Mouse (Mus musculus): ENCODE results near the gene Wdfy1.

The Wdfy1 gene

DNA sequence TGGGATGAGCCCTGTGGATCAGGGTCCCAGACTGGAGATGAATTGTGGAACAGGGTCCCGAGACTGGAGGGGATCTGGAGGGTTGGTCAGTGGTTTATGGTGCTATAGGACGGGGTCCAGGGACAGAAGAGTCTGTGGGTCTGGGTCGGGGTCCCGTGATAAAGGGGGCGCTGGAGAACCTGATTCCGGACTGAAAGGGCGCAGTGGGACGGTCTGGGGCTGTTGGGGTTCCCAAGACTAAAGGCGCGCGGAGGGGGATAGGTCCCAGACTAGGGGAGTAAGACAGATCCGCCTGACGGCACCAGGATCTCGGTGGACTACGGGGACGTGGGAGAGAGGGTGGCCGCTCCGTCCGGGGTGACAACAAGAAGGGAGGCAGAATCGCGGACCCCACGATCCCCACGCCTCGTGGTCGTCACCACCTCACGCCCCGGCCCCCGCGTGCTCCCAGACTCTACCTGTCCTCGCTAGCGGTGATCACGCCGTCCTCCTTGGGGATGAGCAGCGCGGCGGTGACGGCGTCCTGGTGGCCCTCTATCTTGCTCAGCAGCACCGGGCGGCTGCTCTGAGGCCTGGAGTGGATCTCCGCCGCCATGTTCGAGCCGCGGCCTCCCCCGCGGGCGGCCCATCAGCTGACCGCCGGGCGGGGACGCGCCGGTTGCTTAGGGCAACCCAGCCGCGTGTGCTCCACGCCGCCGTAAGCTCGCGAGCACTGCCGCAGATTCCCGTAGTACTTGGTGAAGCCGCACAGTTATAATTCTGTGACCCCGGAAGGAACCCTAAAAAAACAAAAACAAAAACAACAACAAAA is 14.6 kb downstream of the Wdfy1 start:
- in situ Hi-C loops (cut with MseI, MboI): no loop called here

GRCm38 (mm10) chr1:79760656-79761055 is 15.3 kb downstream of the Wdfy1 start:
- in situ Hi-C loops (cut with MseI, MboI): no loop called here

DNA sequence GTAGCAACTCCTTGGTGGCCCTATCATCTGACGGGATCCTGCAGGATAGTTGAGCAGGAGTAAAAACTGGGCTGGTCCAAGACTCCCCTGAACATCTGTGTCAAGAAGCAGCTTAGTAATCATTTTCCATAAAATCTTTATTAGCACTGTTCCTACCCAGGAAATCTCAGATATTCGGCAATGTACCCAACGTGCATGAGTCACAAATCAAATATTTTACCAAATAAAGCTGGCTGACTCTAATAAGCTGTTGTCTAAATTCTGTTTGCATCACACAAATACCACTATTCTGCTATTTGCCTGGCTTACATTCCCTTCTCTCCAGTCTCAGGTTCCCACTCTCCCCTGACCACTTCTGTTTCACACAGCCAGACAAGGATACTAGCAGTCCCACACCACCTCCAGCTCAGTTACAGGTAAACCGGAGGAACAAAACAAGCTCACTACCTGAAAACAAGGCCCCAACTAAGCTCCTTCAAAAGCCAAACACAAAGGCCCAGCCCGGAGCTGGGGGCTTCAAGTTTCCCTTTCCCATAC is 16.4 kb downstream of the Wdfy1 start:
- in situ Hi-C loops (cut with MseI, MboI): no loop called here

- in situ Hi-C loops (cut with MseI, MboI): no loop called here
Measured at GRCm38 (mm10) chr1:79759006-79759405, 16.9 kb downstream of the Wdfy1 start.

DNA sequence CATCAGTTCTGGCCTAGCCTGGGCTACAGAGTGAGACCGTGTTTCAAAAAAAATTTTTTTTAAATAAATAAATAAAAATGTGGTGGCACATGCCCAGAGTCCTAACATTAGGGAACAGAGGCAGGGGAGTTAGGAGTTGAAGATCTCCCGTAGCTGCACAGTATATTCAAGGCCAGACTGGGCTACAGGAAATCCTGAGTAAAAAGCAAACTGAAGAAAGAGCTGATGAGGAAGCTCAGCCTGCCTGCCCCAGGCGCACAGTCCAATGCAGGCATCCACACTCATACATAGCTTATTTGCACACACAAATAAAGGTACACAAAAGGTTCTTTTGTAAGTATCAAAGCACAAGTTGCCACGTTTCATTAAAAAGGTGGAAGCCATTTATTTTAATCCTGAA is 18.3 kb downstream of the Wdfy1 start:
- in situ Hi-C loops (cut with MseI, MboI): no loop called here

DNA sequence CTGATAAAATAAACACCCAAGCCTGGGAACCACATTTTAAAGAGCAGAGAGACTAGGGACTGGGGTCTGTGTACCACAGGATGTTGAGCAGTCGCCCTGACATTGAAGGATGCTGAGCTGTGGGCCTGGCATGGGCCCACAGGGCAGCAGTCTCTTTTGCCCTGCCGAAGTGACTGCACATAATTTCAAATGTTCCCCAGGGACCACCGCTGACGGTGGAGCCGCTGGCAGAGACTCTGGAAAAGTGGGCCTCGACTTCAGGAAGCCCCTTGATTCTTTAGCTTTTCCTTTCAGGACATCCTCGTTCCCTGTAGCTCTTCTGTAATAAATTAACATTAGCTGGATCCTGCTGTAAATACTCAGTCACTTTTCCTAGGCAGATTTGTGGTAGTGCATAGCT is 18.8 kb downstream of the Wdfy1 start:
- in situ Hi-C loops (cut with MseI, MboI): no loop called here

DNA sequence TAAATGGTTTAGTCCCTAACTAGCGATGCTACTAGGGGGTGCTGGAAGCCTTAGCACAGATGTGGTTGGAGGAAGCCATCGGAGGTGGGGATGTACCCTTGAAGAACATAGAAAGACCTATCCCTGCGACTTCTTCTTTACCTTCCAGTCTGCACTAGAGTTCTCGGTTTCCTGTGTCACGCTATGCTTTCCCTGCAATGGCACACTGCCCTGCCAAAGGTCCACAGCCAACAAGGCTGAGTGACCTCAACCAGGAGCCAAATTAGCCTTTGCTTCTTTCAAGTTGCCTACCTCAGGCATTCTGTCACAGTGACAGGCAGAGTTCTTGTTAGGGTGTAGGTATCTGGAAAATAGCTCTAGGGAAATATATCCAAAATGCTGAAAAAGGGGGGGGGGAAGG is 19.5 kb downstream of the Wdfy1 start:
- in situ Hi-C loops (cut with MseI, MboI): no loop called here

DNA sequence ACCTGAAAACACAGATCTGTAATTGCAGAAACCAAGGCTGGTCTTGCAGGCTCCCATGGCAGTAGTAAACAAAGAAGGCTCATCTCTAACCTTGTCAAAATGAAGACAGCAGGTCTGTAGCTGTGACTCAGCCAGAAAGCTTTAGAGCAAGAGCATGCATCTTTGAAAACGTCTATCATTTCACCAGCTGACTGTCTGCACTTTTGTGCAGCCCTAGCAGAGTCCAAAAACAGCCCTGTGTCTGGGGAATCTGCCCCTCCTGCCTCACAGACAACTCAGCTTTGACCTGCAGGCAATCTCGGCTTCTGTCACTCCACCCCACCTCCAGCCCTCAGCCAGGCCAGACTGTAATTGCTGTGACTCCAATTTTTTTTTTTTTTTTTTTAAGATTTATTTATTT is 20.6 kb downstream of the Wdfy1 start:
- in situ Hi-C loops (cut with MseI, MboI): no loop called here

GRCm38 (mm10) chr1:79754936-79755335 is 21.0 kb downstream of the Wdfy1 start:
- in situ Hi-C loops (cut with MseI, MboI): no loop called here

DNA sequence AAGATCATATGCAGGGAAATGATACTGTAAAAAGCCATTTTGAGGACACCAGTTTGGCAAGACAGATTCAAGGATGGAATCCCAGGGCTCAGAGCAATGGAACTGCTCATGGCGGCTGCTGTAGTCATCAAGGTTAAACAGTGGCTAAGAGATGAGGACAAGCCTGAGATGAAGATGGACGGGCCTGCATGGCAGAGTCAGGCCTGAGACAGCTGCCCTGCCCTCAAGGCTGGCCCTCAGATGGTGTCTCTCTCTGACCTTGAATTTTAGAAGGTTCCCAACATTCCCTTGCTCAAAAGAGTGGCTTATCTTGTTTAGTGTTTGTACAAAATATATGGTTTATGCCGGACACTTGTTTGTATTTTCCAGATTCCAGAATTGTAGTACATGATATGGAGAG is 22.5 kb downstream of the Wdfy1 start:
- in situ Hi-C loops (cut with MseI, MboI): no loop called here

DNA sequence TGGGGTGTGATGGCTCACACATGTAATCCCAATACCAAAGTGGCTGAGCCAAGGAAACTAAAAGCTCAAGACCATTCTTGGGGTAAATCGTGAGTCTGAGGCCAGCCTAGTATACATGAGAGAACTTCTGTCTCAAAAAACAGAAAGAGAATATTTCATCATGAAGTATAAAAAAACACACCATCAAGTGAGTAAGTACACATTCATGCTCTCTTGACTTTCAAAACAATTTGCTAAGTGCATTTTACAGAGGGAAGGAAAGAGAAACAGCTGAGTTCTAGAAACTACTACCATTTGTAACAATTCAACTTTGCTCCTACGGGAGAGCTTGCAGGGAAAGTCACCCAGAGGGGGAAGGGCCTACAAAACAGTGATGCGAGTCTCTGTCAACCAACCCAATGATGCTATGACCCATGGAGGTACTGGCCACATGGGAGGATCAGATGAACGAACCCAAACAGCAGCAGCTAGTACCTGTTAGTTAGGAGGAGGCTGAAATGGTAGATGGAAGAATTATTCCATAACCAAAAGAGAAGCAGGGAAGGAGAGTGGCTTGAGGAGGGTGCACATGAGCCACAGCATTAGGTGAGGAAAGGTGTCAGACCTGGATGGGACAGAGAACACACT is 23.1 kb downstream of the Wdfy1 start:
- in situ Hi-C loops (cut with MseI, MboI): no loop called here

- in situ Hi-C loops (cut with MseI, MboI): no loop called here
Measured at GRCm38 (mm10) chr1:79752015-79752695, 23.8 kb downstream of the Wdfy1 start.

DNA sequence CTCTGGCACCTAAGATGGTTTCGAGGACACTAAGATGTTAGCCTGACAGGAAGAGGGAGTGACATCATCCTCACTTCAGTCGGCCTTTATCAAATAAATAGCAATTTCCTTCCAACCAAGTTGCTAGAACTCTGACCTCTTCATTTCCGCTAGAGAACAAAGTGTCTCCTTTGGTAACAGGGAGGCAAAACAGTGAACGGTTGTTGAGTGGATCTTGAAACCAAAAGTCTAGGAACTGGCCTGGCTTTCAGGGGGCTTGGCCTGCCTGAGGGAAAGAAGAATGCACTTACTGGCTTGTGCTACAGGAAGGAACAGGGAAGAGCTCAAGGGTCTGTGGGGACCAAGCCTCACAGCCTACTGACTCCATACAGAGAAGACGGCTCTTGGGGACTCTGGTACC is 24.8 kb downstream of the Wdfy1 start:
- in situ Hi-C loops (cut with MseI, MboI): no loop called here

DNA sequence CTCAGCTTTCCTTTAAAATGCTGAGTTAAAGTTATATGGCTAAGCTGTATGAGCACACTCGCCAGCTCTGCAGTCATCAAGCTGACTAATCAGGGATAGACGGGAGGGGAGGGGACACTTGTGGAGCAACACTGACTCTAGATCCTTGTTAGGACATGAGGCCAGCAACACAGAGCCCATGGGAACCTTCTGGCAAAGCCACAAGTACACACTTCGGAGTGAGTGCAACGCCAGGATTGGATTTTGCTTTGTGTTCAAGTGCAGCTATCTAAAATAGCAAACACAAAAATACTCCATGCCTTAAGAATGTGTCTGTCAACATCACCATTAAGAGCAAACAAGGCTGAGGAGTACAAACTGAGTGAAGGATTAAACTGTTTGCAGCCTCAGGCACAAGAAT is 29.9 kb downstream of the Wdfy1 start:
- in situ Hi-C loops (cut with MseI, MboI): no loop called here

GRCm38 (mm10) chr1:79743385-79743784 is 32.6 kb downstream of the Wdfy1 start:
- in situ Hi-C loops (cut with MseI, MboI): no loop called here

GRCm38 (mm10) chr1:79742949-79743348 is 33.0 kb downstream of the Wdfy1 start:
- in situ Hi-C loops (cut with MseI, MboI): no loop called here

- in situ Hi-C loops (cut with MseI, MboI): no loop called here
Measured at GRCm38 (mm10) chr1:79741002-79741401, 34.9 kb downstream of the Wdfy1 start.

DNA sequence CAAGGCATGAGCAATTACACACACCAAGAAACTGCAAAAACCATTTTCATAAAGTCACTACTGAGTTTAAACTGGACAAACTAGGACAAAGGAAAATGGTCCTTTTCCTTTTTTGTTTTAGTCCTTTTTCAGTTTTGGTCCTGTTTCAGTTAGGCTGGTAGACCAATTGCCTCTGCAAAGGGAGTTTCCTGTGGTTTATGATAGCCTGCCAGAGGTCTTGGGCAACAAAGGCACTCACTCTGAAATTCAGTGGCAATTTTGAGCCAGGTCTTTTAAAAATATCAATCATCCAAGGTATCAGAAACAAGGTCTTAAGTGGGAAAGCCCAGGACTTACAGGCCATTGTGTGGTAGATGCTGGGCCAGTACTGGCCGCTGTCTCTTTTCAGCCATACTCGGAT is 36.2 kb downstream of the Wdfy1 start:
- in situ Hi-C loops (cut with MseI, MboI): no loop called here

DNA sequence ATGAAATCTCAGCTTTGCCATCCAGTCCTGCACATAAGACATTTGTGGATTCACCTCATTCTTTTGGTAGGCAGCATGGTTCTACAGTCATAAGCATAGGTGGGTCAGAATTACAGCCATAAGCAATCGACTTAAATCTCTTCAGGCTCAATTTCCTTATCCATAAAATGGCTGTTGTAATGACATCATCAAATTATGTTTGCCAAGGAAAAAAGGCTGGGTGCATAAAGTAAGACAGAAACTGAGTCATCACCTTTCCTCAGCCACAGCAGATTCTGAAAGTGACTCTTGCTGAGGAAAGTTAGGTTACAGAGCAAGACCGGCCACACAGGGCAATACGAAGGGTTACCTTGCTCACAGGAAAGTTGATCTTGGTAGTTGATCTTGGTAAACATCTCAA is 39.5 kb downstream of the Wdfy1 start:
- in situ Hi-C loops (cut with MseI, MboI): no loop called here

- in situ Hi-C loops (cut with MseI, MboI): no loop called here
Measured at GRCm38 (mm10) chr1:79734794-79735193, 41.1 kb downstream of the Wdfy1 start.

DNA sequence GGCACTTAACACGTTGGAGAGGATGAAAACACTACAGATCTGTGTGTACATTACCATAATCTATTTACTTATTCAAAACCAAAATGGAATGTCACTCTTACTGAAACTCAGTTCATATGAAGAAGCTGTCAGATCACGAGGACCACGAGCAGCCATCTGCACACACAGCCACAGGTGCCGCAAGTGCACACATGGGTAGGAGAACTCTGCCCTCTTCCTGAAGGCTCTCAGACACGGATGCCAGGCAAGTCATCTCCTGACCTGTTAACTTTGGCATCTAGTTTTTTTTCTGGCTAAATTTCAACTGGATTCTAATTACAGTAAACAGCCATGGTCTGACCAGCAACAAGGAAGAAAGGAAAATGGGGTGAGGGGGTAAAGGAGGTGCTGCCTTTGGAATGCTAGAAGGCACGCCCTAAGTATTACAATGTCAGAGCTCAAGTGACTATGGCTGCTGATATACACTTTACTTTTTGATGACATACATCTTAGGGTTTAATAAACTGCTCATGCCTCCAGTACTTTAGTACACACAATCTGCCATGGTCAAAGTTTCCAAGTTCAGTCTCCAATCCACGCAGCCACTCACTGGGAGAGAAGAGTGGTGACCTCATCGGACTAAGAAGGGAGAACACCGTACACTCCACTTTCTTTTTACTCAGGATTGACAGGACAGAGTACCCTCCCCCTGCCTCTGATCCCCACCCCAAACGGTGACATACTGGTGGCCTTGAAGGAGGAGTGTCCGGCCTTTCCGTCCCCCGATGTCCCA is 61.6 kb downstream of the Wdfy1 start:
- in situ Hi-C loops (cut with MseI, MboI): no loop called here

GRCm38 (mm10) chr1:79713081-79713480 is 62.9 kb downstream of the Wdfy1 start:
- in situ Hi-C loops (cut with MseI, MboI): no loop called here

All from mouse trophoblast stem cell (cell line).